Mouse (Mus musculus) liver, embryonic 14.5 days (tissue): Measurements from ENCODE around the gene Gm26602.

Experiments used
- CTCF ChIP-seq: IDR thresholded peaks from 2 replicates; pipeline ENCODE4 v1.5.1; 2016; ENCODE audit warnings: antibody characterized with exemption, low read depth, control low read depth
- EP300 ChIP-seq: IDR thresholded peaks from 2 replicates; pipeline ENCODE4 v1.6.1; 2016; ENCODE audit warnings: antibody characterized with exemption, low read depth

DNA sequence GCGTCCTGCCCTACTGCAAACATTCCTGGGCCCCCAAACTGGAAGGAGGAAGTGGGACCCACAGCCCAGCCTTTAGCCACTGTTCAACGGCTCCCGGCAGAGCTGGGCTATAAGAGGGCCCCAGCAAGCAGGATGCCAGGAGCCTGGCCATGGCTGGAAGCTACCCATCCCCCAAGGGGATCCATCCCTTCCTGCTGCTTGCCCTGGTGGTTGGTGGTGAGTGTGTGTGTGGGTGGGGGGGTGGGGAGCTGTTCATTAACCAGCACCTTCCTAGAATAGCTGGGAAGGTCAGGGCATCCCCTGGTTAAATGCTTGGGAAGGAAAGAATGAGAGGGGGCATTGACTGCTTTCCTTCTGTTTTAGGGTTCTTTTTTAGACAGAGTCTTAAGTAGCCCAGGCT is 31.1 kb upstream of the Gm26602 start:
- TF ChIP-seq CTCF (no peak), EP300 (no peak)
